Mouse (Mus musculus): ENCODE data around the gene Cflar. TPM values are rescaled to one million over a fixed set of nuclear protein-coding genes. Genes with fewer than 3 reads are reported as not detected.
A peak's percentile ranks its signal among the peaks of the same experiment; 100 is the strongest.

The Cflar gene
- polyA plus RNA-seq, 1 experiment from 2014 or later, result 28.9 TPM

GRCm38 (mm10) chr1:58710711-58711364 is 470 bp upstream of the Cflar start:
- no peak for TF ChIP-seq CTCF (IDR thresholded peaks at IDR 0.05; ENCODE audit: low read depth)
- Histone ChIP-seq H3K27ac (ENCODE audit: low read depth, low read length) (peak overlapping the region; percentile 100), H3K36me3 (ENCODE audit: control insufficient read depth, insufficient read depth) (0 out of 2 replicates have a peak, but pooled peaks cover 10% of the 10 kb centered on the region), H3K27me3 (replicated peaks; ENCODE audit: control insufficient read depth, insufficient read depth, low read length) (no peaks in the 10 kb centered on the region), H3K4me1 (replicated peaks; ENCODE audit: control insufficient read depth, insufficient read depth, low read length) (no peaks in the 10 kb centered on the region), H3K4me2 (replicated peaks; ENCODE audit: low read depth) (peak overlapping the region; percentile 68), H3K9me3 (ENCODE audit: control insufficient read depth) (no peaks in the 10 kb centered on the region), H3K9ac (ENCODE audit: low read depth, low read length) (peak overlapping the region; percentile 92), H3K4me3 (ENCODE audit: low read depth, low read length) (peak overlapping the region; percentile 65)
- 28% methylated on average over 10 of the region's 10 CpGs for WGBS
- no peak for ATAC-seq

DNA sequence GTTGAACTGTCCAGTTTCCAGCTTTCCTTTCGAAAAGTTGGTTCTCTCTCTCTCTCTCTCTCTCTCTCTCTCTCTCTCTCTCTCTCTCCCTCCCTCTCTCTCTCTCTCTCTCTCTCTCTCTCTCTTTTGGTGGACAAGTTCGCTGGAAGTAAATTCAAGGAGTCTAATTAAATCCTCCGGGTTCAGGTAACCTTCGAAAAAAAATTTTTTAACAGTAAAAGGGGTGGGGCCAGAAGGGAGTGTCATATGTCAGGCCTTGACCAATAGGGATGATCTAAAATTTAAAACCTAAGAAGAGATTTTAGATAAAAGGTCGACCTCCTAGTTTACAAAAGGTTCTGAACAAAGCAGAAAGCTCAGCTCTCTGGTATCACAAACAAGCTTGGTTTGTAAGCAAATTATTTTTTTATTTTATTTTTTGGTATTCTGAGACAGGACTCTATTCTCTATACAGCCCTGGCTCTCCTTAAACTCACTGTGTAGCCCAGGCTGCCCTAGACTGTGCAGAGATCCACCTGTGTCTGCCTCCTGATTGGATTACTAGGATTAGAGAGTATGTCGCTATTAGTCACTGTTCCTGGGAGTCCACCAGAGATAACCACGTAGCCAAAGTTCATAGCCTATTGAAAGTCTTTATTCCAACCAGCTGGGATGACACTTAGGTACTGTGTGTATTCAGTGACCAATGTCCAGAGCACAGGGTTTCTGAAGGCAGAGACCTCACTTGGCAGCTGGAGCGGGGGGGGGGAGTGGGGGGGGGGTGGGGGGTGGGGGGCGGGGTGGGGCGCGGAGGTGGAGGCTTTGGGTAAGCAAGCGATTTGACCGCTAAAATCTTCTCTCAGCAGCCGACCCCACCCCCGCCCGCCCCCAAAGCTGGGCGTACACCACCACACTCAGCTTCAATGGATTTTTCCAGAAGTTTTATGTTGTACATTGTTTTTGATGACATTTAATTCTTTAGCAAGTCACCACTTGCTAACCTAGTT is 1.1 kb downstream of the Cflar start:
- Histone ChIP-seq H3K27ac (ENCODE audit: low read depth, low read length) (peak overlapping the region; percentile 100), H3K9ac (ENCODE audit: low read depth, low read length) (peak overlapping the region; percentile 92), H3K4me2 (replicated peaks; ENCODE audit: low read depth) (peak overlapping the region; percentile 68), H3K4me1 (replicated peaks; ENCODE audit: control insufficient read depth, insufficient read depth, low read length) (no peaks in the 10 kb centered on the region), H3K36me3 (ENCODE audit: control insufficient read depth, insufficient read depth) (peaks cover 16% of the 10 kb centered on the region; the same call in 1 of the 2 replicates), H3K4me3 (ENCODE audit: low read depth, low read length) (peak overlapping the region; percentile 65), H3K27me3 (replicated peaks; ENCODE audit: control insufficient read depth, insufficient read depth, low read length) (no peaks in the 10 kb centered on the region), H3K9me3 (ENCODE audit: control insufficient read depth) (no peaks in the 10 kb centered on the region)
- ATAC-seq, result peak; percentile 92
- no peak for TF ChIP-seq CTCF (IDR thresholded peaks at IDR 0.05; ENCODE audit: low read depth)
- WGBS, result 2% methylated on average over 17 of the region's 17 CpGs

DNA sequence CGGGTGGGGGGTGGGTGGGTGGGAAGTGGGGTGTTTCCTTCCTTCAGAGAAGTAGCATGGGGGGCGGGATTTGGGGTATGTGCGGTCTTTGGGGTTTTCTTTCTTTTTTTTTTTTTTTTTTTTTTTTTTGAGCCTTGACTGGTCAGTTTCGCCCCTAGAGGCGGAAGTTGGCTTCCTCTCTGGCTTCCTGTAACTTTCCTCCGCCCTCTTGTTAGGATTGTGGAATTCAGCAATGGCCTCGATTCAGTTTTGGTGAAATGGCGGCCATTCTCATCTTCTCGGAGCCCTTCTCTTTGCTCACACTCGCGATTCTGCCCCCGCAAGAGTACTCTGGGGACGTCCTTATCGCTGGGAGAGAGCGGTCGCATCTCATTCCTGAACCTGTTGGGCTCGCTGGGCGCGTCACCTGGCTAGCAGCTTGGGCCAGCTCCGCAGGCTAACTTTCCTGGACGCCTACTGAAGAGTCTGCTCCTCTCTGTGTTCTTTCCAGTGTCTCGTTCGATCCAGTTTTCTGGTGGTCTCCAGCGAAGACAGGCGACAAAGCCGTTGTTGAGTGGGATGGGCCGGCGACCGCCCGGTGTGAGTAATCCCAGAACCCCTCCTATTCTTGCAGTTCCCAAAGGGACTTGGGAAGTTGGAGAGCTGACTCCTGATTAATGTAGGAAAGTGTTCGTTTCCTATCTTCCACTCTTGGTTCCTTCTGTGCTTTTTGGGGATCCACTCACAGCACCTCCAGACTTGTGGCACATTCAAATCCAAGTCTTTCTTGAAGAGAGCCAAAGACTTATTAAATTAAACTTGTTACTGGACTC is 2.0 kb downstream of the Cflar start:
- no peaks in the 10 kb centered on the region for H3K9me3 ChIP-seq (ENCODE audit: control insufficient read depth)
- no peaks in the 10 kb centered on the region for H3K4me1 ChIP-seq (replicated peaks; ENCODE audit: control insufficient read depth, insufficient read depth, low read length)
- H3K36me3 ChIP-seq (ENCODE audit: control insufficient read depth, insufficient read depth), result peaks cover 22% of the 10 kb centered on the region; the same call in 1 of the 2 replicates
- H3K27ac ChIP-seq (ENCODE audit: low read depth, low read length), result peak overlapping the region; percentile 96
- 3% methylated on average over 30 of the region's 31 CpGs for WGBS
- H3K4me2 ChIP-seq (replicated peaks; ENCODE audit: low read depth), result peak overlapping the region; percentile 68
- TF ChIP-seq CTCF (IDR thresholded peaks at IDR 0.05; ENCODE audit: low read depth), result peak; percentile 44
- peak overlapping the region; percentile 86 for H3K9ac ChIP-seq (ENCODE audit: low read depth, low read length)
- ATAC-seq, result no peak
- peak overlapping the region; percentile 65 for H3K4me3 ChIP-seq (ENCODE audit: low read depth, low read length)
- no peaks in the 10 kb centered on the region for H3K27me3 ChIP-seq (replicated peaks; ENCODE audit: control insufficient read depth, insufficient read depth, low read length)

DNA sequence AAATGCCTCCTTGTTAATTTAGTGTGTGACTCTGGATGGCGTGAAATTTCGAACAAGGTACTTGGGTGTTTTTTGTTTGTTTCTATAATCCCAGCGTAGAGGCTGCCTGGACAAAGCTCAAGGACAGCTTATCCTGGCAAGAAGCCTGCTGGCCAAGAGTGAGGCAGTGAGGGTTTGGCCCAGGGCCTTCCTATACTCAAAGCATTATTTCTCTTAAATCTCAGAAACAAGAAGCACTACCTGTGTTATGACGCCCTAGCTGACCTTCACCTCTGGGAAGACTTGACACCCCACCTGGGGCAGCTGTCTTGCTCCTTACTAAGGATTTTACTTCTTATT is 2.6 kb downstream of the Cflar start:
- Histone ChIP-seq H3K9ac (ENCODE audit: low read depth, low read length) (peak overlapping the region; percentile 86), H3K4me2 (replicated peaks; ENCODE audit: low read depth) (peak overlapping the region; percentile 68), H3K4me3 (ENCODE audit: low read depth, low read length) (peak overlapping the region; percentile 65), H3K36me3 (ENCODE audit: control insufficient read depth, insufficient read depth) (peaks cover 27% of the 10 kb centered on the region), H3K27ac (ENCODE audit: low read depth, low read length) (peak overlapping the region; percentile 96), H3K27me3 (replicated peaks; ENCODE audit: control insufficient read depth, insufficient read depth, low read length) (no peaks in the 10 kb centered on the region), H3K4me1 (replicated peaks; ENCODE audit: control insufficient read depth, insufficient read depth, low read length) (no peaks in the 10 kb centered on the region), H3K9me3 (ENCODE audit: control insufficient read depth) (no peaks in the 10 kb centered on the region)
- no peak for TF ChIP-seq CTCF (IDR thresholded peaks at IDR 0.05; ENCODE audit: low read depth)
- no peak for ATAC-seq
- WGBS, result 12% methylated on average over 4 of the region's 4 CpGs

DNA sequence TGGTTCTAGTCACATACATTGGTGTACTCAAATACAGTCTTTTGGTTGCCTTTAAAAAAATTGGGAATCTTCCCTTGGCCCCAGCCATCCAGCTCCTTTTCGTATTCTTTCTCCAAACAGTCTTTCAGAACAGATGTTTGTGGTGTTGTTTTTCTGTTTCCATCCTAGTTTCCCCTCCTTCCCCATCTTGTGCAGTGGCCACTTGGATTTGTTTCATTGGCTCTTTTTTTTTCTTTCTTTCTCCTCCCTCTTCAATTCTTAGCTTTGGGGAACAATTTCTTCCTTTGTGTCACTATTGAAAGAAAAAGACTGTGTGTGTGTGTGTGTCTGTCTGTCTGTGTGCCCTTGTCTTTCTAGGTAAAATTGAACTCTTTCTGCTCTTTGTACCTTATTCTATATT is 3.1 kb downstream of the Cflar start:
- ATAC-seq, result no peak
- no peaks in the 10 kb centered on the region for H3K4me1 ChIP-seq (replicated peaks; ENCODE audit: control insufficient read depth, insufficient read depth, low read length)
- peak overlapping the region; percentile 68 for H3K4me2 ChIP-seq (replicated peaks; ENCODE audit: low read depth)
- peaks cover 30% of the 10 kb centered on the region for H3K36me3 ChIP-seq (ENCODE audit: control insufficient read depth, insufficient read depth)
- no peaks in the 10 kb centered on the region for H3K9me3 ChIP-seq (ENCODE audit: control insufficient read depth)
- WGBS, result 51% methylated on average over 1 of the region's 1 CpGs
- H3K27me3 ChIP-seq (replicated peaks; ENCODE audit: control insufficient read depth, insufficient read depth, low read length), result no peaks in the 10 kb centered on the region
- H3K9ac ChIP-seq (ENCODE audit: low read depth, low read length), result peak overlapping the region; percentile 86; the same call in 1 of the 2 replicates
- peak overlapping the region; percentile 65 for H3K4me3 ChIP-seq (ENCODE audit: low read depth, low read length)
- TF ChIP-seq CTCF (IDR thresholded peaks at IDR 0.05; ENCODE audit: low read depth), result no peak
- no peak overlapping the region for H3K27ac ChIP-seq (ENCODE audit: low read depth, low read length)

Data from intestine, postnatal 0 days (tissue).